Mouse (Mus musculus) embryonic fibroblast, embryonic 13.5 days (primary cell): ENCODE measurements around the gene Foxp1. TPM values are rescaled to one million over a fixed set of nuclear protein-coding genes. Genes with fewer than 3 reads are reported as not detected.

Source experiments
- H3K27ac ChIP-seq: 2 replicates; pipeline ENCODE4 v1.5.1; 2012; ENCODE audit warnings: low read length, control low read depth, inconsistent platforms; ENCODE audit not compliant: insufficient read depth
- H3K4me1 ChIP-seq: 2 replicates; pipeline ENCODE4 v1.6.1; 2011; ENCODE audit warnings: low read length; ENCODE audit not compliant: control insufficient read depth, insufficient read depth
- H3K4me3 ChIP-seq: 2 replicates; pipeline ENCODE4 v1.5.1; 2011; ENCODE audit warnings: mild to moderate bottlenecking, control low read depth, low read length; ENCODE audit not compliant: insufficient read depth
- CTCF ChIP-seq: IDR thresholded peaks from 2 replicates; pipeline ENCODE4 v1.5.1; 2011; ENCODE audit warnings: mild to moderate bottlenecking, control low read depth, low read length, moderate library complexity, borderline replicate concordance; ENCODE audit not compliant: insufficient read depth
- POLR2A ChIP-seq: IDR thresholded peaks from 2 replicates; pipeline ENCODE4 v1.6.1; 2011; ENCODE audit warnings: low read depth, mild to moderate bottlenecking, control low read depth, low read length, moderate library complexity
- polyA plus RNA-seq: library from polyadenylated mRNA; stranded (reverse); fragments of >200 nt; gene quantifications from 2 replicates; pipeline ENCODE4 v1.2.4, GENCODE M21; 2011; ENCODE audit warnings: low read depth; ENCODE audit not compliant: missing spikeins, insufficient read length

Gene Foxp1
- polyA plus RNA-seq, 1 experiment = 137 TPM

DNA sequence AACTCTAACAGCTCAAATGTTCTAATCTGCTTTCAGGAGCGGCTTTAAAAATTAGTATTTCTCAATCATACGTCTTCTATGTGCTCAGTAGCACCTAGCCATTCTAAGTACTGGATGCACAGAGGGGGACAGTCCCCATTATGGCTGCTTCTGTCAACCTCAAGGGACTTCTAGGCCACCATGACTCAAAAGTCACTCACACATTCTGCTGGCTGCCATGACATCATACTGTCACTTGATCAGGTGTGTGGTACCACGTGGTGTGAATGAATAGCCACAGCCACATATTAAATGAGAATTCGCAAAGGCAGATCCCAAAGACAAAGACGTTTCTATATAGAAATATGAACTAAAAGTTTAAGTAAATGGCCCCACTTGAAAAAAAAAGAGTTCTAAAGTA is 247.9 kb downstream of the Foxp1 start:
- TF ChIP-seq CTCF (no peak), POLR2A (no peak)
- Histone ChIP-seq H3K27ac (no peak overlapping the region), H3K4me1 (peaks cover 12% of the 10 kb centered on the region; the same call in 1 of the 2 replicates), H3K4me3 (no peak overlapping the region)

DNA sequence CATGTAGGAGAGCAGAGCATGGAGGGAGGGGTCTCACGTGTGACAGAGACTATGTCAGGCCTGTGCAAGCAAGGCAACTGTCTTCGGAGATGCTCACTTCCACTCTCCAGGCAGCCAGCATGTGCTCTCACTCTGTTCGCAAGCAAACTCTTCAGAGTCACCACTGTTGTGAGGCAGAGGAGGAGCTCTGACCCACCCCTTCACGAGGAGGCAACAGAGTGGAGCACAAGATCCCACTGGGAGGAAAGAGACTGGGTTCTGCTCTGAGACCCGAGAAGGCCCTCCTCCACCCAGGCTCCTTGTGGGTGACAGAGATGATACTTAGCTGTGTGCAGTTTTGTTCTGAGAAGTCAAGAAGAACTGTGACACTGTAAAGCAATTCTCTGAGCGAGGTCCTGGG is 248.3 kb downstream of the Foxp1 start:
- Histone ChIP-seq H3K4me1 (peaks cover 12% of the 10 kb centered on the region; the same call in 1 of the 2 replicates), H3K4me3 (no peak overlapping the region), H3K27ac (no peak overlapping the region)
- TF ChIP-seq POLR2A (no peak), CTCF (no peak)

DNA sequence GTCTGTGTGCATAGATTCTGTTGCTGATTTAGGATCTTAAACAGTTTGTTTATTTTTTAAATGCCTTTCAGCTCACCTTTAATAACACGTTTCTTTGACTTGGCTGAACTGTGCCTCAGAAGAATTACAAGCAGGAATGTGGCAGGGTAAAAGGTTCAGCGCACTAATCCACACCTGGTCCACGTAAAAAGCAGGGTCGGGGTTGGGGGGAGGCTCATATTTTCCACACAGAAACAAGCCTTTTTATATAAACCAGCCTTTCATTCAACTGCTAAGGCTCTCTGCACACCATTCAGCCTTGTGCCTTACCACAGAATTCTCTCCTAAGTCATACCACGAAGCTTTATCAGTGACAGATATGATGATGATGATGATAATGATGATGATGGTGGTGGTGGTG is 249.3 kb downstream of the Foxp1 start:
- Histone ChIP-seq H3K4me1 (peaks cover 12% of the 10 kb centered on the region; the same call in 1 of the 2 replicates), H3K27ac (no peak overlapping the region), H3K4me3 (no peak overlapping the region)
- TF ChIP-seq POLR2A (no peak), CTCF (no peak)

DNA sequence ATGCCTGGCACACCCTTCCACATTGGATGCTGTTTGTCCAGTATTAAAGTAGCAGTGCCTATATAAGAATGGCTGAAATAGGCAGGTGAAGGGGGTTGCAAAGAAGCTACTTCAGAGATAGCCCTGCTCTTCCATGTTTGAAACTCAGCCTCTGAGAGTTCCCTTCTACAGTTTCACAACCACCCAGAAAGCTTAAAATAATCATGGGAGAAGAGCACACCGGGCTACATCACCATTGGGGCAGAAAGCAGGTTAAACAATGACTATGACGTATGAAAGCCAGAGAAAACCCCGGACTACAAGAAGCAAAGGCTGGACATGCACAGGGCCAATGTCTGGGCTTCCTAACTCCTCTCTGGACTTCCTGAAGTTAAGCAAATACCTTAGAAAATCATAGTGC is 250.3 kb downstream of the Foxp1 start:
- no peak for TF ChIP-seq POLR2A
- no peak for TF ChIP-seq CTCF
- peaks cover 12% of the 10 kb centered on the region; the same call in 1 of the 2 replicates for H3K4me1 ChIP-seq
- H3K4me3 ChIP-seq = no peak overlapping the region
- H3K27ac ChIP-seq = no peak overlapping the region

DNA sequence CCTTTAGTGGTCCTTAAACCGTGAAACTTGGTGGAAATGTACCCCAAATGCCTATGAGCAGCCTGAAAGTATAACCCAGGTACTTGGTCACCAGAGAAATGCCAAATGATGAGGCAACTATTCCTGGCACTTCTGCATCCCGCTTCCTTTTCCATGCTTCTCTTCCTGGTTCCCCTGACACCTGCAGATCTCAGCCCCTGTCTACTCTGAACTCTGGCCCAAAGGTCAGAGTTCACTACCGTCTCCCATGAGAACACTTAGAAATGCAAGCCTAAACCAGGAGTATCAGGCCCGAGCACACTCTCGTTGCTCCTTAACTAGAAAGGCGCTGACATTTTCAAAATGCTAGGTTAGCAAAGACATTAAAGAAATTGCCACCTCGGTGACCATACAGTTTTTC is 250.8 kb downstream of the Foxp1 start:
- Histone ChIP-seq H3K27ac (no peak overlapping the region), H3K4me3 (no peak overlapping the region), H3K4me1 (peaks cover 11% of the 10 kb centered on the region; the same call in 1 of the 2 replicates)
- no peak for TF ChIP-seq CTCF
- no peak for TF ChIP-seq POLR2A

DNA sequence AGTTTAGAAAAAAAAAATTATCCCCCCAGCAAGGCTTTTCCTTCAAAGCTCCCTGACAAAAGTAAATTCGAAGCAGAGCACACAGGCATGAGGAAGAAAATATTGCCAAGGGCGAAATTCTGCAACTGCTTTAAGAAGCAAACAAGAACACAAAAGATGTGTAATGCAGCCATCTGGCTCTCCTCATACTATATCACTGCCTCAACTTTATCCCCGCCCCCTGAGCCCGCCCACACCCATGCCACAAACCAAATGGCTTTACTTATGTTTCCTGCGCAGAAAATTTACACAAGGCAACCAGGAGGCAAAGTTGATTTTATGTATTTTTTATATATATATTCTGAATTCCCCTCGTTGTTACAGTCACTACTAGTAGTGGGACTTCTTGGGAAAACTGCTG is 252.6 kb downstream of the Foxp1 start:
- H3K4me3 ChIP-seq = no peak overlapping the region
- H3K4me1 ChIP-seq = peaks cover 12% of the 10 kb centered on the region
- no peak overlapping the region for H3K27ac ChIP-seq
- no peak for TF ChIP-seq POLR2A
- no peak for TF ChIP-seq CTCF

DNA sequence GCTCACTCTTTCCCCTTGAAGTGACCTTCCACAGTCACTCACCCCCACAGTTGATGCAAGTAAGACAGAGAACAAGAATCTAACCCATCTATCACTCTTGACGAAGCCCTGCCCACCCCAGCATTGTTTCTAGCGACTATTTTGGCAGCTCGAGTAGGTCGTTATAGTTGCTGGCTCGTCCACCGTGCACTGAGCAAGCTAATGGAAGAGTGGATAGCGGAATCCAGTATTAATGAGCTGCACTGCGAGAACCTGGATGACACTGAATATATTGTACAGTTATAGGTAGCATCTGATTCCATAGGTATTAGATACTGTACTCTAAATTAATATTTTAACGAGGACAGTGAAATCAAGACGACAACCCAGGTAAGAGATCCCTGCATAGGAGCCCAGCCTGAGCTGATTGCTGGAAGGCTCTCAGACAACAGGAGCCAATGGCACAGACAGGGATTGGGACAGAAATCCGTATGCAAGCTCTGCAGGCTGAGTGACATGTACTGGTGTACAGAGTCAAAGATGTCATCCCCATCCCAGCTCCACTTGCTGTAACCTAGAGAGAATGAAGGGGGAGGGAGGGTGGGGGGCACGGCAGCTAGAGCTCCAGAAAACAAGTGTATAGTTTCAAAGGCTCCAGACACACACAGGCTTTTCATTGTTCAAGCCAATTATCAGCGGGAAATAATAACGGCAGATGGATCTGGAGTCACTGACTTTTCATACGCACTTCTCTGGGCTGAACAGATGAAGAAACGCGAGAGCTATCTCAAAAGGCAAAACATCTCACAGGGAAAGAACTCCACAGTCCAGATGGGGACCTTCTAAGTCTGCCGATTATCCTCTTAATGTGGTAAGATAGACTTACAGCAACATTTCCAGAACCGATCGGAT is 254.1 kb downstream of the Foxp1 start:
- H3K27ac ChIP-seq = no peak overlapping the region
- no peak overlapping the region for H3K4me3 ChIP-seq
- no peak for TF ChIP-seq CTCF
- no peak for TF ChIP-seq POLR2A
- peaks cover 16% of the 10 kb centered on the region for H3K4me1 ChIP-seq

DNA sequence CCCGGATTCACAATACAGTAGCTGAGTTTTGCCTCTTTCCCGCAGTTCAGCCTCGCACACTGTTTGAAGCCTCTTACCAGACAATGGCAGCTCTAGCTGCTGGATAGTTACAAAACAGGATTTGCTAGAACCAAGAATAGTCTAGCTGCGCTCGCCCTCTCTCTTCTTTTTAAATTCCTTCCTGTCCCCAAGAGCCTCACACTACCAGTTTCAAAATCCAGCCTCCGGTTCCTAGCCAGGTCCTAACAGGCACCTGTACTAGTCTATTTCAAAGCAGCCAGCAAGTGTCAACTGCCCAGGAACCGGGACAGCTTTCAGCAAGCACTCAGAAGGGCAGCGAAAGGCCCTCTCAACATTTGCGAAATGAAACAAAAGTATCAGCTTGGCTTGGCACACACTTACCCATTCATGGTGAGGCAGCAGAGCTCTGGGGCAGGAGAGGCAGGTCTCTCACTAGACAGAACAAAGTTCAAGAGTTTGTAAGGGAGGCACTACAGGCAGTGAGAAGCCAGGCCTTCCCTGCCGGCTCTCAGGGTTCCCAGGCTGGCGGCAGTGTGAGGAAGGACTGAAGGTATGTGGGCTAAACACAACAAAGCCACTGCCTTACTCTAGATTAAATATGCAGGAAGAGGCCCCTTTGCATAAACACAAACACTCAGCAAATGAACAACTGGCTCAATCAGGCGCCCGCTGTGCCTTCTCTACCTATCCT is 256.4 kb downstream of the Foxp1 start:
- Histone ChIP-seq H3K27ac (no peak overlapping the region; the same call in 1 of the 2 replicates), H3K4me3 (no peak overlapping the region), H3K4me1 (peaks cover 19% of the 10 kb centered on the region)
- TF ChIP-seq CTCF (no peak), POLR2A (no peak)

DNA sequence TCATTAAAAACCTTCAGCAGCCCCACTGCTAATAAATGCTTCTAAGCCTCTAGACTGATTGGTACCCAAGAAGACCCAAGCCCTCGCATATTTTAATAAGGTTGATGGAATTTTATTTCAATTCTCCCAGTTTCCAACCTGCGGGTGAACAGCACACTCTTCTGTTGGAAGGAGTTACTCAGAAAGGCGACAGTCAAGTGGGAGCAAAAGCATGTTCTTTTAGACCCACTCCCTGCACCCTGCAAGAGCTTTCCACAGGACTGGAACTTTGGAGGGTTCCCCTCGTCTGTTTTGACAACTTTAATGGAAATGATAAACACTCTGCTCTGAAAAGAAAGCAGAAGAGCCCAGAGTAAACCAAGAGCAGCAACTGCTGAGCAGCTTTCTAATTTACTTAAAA is 257.3 kb downstream of the Foxp1 start:
- H3K4me3 ChIP-seq = no peak overlapping the region
- TF ChIP-seq POLR2A (no peak), CTCF (no peak)
- no peak overlapping the region for H3K27ac ChIP-seq
- H3K4me1 ChIP-seq = peaks cover 23% of the 10 kb centered on the region
